Mouse (Mus musculus) cerebellum, adult (tissue): Measurements from ENCODE around the gene Cdh23.
A peak's percentile ranks its signal among the peaks of the same experiment; 100 is the strongest.

Experiments
- ATAC-seq: cut with Nextera tagmentation; 2 replicates; pipeline ENCODE4 v1.9.2; 2017; ENCODE audit warnings: mild to moderate bottlenecking, moderate library complexity, mixed read lengths; ENCODE audit not compliant: insufficient number of reproducible peaks, low FRiP score, low TSS enrichment

Gene Cdh23

DNA sequence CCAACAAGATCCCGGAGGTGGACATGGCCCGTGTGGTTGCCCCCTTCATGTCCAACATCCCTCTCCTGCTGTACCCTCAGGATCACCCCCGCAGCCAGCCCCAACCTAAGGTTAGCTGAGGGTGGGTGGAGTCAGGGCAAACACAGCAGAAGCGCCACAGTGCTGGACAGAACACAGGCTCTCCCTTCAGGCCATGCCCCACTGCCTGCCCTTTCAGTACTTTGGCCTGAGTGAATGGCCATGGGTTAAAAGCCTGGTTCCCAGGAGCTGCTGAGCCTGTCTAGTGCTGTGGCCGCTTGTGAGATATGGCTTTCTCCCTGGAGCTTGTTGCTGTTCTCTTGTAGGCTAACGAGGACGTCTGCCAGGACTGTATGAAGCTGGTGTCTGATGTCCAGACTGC is 401.7 kb downstream of the Cdh23 start:
- ATAC-seq: no peak

DNA sequence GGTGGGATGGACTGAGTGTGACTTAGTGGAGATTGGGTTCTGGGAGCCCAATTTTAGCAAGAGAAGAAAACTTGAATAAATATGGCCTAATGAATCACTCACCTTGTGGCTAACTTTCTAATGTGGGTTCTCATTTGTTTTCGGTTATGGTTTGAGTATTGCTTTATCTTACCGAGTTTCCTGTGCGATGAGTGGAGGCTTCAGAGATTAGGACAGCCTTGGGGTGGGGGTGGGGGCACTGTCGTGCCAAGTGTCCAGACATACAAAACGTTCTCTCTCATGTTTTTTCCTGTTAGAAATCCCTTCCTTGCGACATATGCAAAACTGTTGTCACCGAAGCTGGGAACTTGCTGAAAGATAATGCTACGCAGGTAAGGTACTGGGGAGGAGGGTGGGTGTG is 404.1 kb downstream of the Cdh23 start:
- ATAC-seq: no peak

DNA sequence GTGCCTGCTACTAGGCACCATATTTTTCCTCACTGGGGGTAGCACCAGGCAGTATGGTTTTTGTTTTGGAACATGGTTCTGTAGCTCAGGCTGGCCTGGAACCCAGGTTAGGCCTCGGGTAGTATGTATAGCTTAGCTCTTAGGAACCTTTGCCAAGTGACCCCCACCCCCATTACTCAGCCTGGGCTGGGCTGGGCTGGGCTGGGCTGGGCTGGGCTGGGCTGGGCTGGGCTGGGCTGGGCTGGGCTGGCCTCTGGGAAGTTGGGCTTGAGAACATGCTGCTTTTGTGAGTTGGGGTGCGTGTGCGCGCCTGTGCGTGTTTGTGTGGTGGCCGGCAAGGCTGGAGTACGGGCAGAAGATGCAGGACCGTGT is 405.6 kb downstream of the Cdh23 start:
- ATAC-seq: no peak

DNA sequence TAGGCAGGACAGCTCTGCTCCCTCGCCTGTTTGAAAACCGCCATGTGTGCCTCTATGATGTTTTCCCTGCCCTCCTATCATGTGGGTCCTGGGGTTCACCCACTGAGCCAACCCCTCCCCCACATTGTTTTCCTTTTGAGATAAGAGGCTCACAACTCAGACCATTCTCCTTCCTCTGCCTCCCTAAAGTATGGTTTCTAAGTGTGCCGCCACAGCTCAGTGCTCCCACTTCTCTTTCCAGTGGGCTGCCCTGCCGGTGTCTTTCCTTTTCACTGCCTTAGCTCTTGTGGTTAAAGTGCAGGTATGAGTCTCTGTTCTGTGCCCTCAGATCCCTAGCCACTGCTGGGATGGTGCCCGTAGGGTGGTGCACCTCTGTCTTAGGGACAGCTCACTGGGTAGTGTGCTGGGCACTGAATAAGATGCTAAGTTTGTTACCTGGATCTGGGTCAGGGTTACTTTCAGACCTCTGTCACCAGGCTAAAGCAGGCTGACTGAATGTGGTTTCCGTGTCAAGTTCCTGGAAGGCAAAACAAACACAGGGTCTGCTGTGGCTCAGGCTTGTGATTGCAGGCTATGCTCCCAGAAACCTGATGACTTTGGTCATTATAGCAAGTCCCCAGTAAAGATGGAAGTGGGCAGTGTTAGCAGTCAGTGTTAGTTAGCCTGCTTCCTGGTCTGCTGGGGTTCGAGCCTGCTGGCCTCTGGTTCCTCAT is 406.1 kb downstream of the Cdh23 start:
- ATAC-seq: no peak

DNA sequence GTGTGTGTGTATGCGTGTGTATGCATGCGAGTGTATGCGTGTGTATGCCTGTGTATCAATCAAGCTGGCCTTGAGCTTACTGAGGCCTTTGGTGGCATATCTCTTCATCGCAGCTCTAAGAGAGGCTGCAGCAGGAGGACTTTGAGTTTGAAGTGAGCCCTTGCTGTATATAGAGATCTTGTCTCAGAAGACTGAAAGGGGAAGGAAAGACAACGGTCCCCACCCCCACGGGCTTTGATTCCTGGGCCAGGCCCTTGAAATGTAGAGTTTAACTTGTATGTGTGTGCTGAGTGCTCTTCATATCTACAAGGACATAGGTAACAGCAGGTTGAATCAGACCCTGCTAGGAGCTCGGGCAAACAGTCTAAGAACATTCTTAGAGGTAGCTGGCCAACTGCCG is 407.1 kb downstream of the Cdh23 start:
- no peak for ATAC-seq

DNA sequence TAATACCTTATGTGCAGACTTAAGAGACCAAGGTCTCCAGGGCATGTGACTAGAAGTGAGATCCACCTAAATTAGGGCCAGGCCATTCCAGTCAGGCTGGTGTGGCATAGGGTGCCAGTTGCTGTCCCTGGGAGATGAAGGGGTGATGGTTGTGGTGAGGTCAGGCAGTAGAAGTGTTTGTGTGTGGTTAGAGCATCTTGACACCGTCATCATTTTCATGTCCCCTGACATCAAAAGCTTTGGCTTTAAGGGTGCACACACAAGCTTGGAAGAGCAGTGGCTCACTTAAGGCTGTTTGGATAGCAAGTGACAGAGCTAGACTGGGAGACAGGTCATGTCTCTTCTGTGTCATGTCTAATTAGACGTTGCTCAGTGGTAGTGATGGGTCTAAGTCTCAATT is 408.6 kb downstream of the Cdh23 start:
- no peak for ATAC-seq

DNA sequence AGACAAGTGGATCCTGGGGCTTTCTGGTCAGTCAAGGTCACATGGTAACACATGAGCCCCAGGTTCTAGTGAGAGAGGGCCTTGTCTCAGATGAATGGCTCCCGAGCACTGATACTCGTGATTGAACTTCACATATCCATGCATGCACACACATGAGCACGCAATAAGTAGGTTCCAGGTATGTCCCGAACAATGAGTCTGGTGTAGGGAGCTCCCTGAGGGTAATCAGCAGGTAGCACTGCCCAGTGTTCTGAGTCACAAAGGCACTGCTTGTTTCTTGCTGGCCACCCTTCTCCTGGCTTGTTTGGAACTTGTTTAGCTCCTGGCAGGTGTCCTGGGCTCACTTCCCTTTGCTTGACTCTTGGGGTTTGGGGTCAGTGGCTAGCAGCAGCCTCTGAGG is 409.1 kb downstream of the Cdh23 start:
- no peak for ATAC-seq

DNA sequence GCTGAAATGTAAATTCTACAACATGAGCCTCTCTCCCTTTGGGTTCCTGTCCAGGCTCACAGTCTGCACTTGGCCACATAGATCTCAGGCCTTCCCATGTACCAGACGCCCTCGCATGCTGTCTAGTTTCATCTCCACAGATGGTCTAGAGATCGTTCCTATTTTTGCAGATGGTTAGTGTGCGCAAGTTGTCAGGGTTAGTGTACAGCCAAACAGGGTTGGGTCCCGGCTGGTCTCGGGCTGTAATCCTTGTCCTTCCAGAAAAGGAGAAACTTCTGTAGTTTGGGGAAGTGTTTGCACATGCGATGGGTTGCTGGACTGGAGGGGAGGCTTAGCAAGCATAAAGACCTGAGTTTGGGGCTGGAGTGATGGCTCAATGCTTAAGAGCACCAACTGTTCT is 409.7 kb downstream of the Cdh23 start:
- no peak for ATAC-seq

DNA sequence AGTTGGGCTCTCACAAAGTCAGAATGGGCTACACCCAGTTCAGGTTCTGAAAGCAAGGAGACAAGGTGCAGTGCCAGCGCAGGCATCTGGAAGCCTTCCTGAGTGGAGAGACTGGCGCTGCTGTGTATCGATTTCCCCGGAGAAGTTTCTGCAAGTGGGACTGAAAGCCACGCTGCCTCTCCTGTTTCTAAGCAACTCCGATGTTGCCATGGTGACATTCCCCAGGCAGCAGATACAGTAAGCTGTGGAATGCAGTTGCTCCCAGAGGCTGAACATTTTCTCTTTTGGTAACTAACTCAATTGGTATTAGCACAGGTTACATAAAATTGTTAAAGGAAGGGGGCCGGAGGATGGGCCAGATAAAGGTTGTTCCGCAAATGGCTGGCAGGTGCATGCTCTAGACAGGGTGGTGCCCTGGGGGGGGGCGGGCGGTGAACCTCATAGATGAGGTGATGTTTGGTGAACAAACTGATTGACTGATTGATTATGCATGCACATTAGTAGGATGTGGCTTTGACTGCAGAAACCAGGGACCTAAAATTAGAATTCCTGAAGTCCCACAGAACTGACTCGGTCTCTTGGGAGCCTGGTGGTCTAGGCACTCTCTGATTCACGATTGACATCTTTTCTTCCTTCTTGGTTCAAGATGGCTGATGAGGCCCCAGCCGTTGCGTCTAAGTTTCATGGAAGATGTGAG is 410.5 kb downstream of the Cdh23 start:
- ATAC-seq: no peak

DNA sequence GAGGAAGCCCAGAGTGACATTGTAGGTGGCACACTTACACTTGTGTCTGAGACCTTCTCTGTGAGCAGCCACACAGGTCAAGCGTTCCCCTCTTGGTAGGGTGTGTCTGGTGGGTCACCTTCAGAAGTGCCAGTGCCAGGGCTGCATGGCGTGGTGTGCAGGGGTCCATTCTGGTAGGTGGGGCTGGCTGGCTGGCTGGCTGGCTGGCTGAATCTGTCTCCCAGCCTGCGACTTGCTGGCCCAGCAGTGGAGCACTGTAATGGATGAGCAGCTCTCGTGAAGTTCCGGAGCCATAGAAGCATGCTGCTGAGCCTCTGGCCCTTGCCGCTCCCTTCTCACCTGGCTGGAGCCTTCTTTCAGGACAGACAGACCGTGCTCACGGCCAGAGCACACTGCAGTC is 411.1 kb downstream of the Cdh23 start:
- no peak for ATAC-seq

DNA sequence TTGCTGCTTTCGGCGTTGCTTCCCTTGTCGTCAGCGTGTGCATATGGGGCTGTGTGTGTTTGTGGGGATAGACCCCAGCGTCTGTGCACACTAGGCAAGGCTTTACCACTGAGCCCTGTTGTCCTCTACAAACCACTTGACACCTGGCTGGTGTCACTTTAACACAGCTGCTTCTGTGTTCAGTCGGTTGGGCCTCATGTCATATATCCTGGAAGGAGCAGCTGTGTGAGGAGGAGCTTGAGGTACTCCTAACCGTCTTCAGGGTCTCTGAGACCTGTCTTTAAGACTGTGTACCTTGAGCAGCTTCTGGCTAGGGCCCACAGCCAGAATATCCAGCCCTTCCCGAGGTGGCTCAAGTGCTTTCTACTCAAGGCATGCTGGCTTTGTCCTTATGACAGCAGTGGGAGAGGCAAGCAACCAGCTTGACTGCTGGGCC is 411.6 kb downstream of the Cdh23 start:
- no peak for ATAC-seq

DNA sequence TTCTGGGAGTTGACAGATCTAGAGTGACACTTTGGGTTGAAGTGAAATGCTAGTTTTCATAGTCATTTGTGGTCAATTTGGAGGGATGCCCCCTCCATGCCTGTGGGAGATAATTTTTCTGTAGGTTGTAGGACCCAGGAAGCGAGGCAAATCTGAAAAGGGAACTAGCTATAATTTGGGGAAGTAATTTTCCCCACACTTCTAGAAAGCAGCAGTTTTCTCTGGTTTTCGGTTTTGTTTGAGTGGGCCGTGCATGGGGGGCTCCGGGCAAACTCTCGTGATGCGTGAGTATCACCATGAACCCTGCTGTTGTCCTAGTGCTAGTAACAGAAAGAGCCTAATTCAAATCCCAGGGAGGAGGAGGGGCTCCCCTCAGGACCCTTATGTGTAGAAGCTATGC is 412.0 kb downstream of the Cdh23 start:
- no peak for ATAC-seq

DNA sequence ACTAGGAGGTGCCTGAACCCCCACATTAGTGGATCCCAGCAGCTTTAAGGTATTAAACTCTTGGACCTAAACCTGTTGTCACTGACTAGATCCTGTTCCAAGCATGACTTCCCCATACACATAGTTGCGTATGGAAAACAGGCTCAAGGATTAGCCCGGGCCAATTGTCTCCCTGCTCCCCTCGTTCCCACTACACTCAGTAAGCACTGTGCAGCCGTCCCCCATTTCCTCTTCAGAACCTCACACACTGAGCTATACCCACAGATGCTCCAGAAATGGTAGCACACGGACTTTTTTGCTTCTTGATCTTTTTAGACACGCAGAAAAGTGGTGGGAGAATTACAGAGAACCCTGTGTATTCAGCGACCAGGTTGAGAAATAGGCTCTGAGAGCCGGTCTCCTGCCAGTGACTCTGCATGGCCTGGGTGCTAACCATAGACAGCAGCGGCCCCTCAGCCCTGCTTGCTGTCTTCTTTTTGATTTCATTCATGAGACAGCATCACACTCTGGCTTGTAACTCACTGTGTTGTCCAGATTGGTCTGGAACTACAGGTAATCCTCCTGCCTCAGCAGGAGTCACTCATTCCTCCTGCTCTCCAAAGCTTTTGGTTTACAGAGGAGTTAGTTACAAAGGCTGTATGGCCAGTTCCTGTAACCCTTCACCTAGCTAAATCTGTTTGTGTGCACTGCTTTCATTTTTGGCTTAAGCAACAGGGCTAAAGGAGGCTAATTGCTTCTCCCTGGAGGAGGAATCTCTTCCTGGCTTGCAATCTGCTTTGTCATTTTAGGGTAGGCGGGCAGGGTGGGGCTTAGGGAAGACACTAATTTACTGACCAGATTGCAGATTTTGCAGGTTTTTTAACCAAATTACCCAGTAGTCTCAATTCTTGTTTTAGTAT is 413.9 kb downstream of the Cdh23 start:
- no peak for ATAC-seq

DNA sequence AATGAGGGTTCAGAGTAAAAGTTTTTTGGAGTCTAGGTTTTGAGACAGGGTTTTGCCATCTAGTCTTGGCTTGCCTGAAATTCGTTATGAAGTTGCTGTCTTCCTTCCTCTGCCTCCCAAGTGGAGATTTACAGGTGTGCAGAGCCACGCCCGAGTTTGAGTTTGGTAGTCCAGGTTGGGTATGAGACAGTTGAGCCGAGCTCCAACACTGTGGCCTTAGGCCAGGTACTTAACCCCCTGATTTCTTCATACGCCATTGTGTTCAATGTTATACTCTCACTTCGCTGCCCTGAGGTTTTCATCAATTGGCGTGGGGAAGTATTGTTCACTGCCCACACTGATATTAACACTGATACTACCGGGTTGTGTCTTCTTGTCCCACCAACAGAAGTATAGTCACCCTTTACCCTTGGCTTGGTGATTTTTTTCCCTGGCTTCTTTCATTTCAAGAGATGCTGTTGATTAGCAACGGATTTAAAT is 414.7 kb downstream of the Cdh23 start:
- no peak for ATAC-seq

DNA sequence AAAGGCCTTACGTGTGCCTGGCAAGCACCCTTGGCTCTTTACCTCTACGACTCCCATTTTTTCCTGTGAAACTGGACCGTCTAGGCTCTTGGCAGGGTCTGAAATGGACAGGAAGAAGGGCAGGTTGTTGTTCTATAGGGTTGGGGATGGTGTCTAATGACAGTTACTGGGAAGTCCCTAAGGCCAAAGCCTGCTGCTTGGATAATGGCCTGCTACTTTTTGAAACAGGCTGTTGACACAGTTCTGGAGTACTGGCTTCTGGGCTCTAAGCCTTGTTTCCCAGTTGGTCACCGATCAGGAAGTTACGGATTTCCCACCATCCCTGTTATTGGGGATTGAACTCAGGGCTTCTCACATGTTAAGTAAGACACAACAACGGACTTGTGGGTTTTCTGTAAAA is 415.9 kb downstream of the Cdh23 start:
- no peak for ATAC-seq

DNA sequence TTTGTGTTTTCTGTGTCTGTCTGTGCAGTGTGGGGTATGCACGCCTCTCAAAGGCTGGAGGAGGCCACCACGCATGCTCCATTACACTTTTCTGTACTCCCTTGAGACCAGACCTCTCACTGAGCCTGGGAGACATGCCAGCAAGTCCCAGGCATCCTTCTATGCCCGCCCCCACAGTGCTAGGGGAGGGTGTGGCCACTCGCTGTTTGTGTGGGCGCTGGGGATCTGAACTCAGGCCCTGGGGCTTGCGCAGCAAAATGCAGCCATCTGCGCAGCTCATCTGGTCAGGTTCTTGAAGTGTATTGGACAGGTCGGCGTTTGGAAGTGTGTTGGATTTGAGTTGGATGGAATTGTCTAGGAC is 416.4 kb downstream of the Cdh23 start:
- no peak for ATAC-seq

DNA sequence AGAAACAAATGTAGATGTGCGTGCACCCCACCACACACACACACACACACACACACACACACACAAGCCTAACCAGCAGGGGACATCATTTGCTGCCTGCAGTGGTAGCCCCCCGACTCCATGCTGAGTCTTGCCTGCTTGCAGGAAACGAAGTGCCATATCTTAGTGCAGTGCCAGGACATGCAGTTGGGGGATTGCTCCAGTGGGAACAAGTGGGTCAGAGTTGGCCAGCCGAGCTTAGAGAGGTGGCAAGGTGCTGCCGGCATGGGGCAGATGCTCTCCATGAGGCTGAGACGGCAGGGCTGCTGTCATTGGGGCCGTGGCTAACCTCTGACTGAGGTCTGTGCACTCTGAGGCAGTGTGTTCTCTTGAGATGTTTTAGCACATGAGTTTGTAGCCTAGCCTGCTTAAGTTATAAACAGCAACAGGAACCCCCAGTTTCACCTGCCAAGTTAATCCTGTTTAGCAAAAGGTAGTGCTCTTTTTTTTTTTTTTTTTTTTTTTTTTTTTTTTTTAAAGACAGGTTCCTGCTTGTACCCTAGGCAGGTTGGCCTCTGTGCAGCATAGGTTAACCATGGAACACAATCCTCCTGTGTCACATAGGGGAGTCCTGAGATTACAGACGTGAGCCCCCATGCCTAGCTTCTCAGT is 416.9 kb downstream of the Cdh23 start:
- no peak for ATAC-seq

DNA sequence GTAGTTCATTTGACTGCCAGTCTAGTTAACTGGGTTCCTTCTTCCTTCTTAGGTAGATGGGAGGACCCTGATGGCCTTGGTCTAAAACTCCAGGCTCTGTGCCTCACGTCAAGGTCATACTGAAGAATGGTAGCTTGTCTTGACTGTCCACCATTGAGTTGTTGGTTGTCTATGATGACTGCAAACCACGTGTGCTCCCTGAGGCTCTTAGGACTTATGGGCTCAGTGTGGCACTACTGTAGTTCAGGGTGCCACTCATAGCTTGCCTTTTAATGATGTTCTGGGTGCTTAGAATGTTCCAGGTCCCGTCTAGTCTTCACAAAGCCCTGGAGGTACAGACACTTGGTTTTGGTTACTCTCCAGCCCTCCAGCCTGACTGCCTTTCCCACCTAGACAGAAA is 417.5 kb downstream of the Cdh23 start:
- ATAC-seq: no peak

DNA sequence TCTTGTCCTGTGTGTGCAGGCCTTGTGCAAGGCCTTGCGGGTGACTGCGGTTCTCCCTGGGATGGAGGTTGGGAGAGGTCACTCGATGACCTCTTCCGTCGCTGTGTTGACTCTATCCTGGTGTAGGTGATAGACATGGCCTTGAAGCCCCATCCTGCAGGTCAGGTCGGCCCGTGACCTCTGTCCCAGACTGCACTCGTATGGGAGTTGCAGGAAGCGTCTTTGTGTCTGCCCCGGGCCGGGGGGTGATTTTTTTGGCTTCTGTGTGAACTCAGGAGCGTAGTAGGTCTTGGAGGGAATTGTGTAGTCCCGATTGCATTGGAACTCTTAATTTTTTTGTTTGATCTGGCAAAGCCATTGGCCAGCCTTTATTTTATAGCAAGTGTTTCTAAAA is 418.3 kb downstream of the Cdh23 start:
- no peak for ATAC-seq

DNA sequence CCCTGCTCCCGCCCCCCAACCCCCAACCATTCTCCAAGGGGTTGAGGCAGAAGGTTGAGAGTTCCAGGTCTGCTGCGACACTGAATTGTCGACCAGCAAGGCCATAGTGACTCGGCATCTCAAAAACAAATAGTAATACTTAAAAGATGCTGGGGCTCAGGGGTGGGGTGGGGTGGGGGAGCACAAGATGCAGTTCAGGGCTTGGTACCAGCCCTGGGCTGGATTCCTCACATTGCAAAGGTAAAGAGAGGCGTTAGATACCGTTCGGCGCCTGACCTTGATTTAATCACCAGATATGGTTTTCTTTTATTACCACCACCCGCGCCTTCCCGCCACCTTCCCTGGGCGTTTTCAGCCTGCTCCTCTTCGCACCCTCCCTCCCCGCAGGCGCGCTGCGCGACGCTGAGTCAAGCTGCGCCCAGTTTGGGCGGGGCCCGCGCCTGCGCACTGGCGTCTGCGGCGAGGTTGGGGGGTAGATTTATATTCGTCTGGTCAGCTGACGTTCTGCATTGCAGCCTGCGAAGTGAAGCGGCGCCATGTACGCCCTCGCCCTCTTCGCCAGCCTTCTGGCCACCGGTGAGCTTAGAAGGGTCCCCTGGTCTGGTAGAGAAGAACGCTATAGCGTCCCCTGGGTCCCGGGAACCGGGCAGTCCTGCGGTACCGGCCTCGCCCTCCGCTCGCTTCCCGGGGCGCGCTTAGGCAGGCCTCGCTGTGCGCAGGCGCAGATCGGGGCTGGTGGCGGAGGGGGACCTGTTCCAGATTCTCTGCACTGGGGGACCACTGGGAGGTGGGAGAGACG is 418.9 kb downstream of the Cdh23 start, which contains the start of gene Psap:
Gene Psap (plus strand): TSS at position 421 of the 799 bp plus-strand sequence.
- peak; percentile 81 for ATAC-seq
